Mouse (Mus musculus) midbrain, embryonic 13.5 days (tissue): ENCODE data around the gene Txndc15. TPM values are rescaled to one million over a fixed set of nuclear protein-coding genes. Genes with fewer than 3 reads are reported as not detected.

Source experiments
- ATAC-seq: fragments of 200-750 bp; cut with Nextera tagmentation; 2 replicates; pipeline ENCODE4 v1.8.0; 2017; ENCODE audit warnings: mild to moderate bottlenecking, moderate TSS enrichment, moderate library complexity
- H3K27ac ChIP-seq: fragments of 300-500 bp; sonication (generic); 2 replicates; pipeline ENCODE4 v1.5.1; 2015; ENCODE audit warnings: inconsistent platforms, mild to moderate bottlenecking, moderate library complexity
- H3K27me3 ChIP-seq: fragments of 300-500 bp; sonication (generic); 2 replicates; pipeline ENCODE4 v1.6.1; 2015; ENCODE audit warnings: mild to moderate bottlenecking, inconsistent platforms
- H3K36me3 ChIP-seq: fragments of 300-500 bp; sonication (generic); 2 replicates; pipeline ENCODE4 v1.6.1; 2015; ENCODE audit warnings: mild to moderate bottlenecking, inconsistent platforms
- H3K4me1 ChIP-seq: fragments of 300-500 bp; sonication (generic); replicated peaks from 2 replicates; pipeline ENCODE4 v1.6.1; 2015; ENCODE audit warnings: inconsistent platforms
- H3K4me2 ChIP-seq: fragments of 300-500 bp; sonication (generic); replicated peaks from 2 replicates; pipeline ENCODE4 v1.6.1; 2015; ENCODE audit warnings: moderate library complexity, mild to moderate bottlenecking, inconsistent platforms
- H3K4me3 ChIP-seq: fragments of 300-500 bp; sonication (generic); replicated peaks from 2 replicates; pipeline ENCODE4 v1.5.1; 2015; ENCODE audit warnings: mild to moderate bottlenecking, inconsistent platforms
- H3K9ac ChIP-seq: fragments of 300-500 bp; sonication (generic); replicated peaks from 2 replicates; pipeline ENCODE4 v1.6.1; 2015; ENCODE audit warnings: mild to moderate bottlenecking, inconsistent platforms
- H3K9me3 ChIP-seq: fragments of 300-500 bp; sonication (generic); 2 replicates; pipeline ENCODE4 v1.6.1; 2016; ENCODE audit warnings: mild to moderate bottlenecking, inconsistent platforms
- WGBS: fragments of 180-500 bp; shearing (Covaris S2); methylation state at CpG from one replicate; pipeline ENCODE4 v1.1.7; 2015; 5-methylcytosine and 5-hydroxymethylcytosine counted together
- polyA plus RNA-seq: library from polyadenylated mRNA; unstranded; fragments of >200 nt; fragmentation: Nextera tagmentation; extraction: Ambion mirVana; gene quantifications from 2 replicates; pipeline ENCODE4 v1.2.1, GENCODE M21; 2015

Txndc15 gene
- polyA plus RNA-seq, result 121 and 129 TPM in 2 replicates

DNA sequence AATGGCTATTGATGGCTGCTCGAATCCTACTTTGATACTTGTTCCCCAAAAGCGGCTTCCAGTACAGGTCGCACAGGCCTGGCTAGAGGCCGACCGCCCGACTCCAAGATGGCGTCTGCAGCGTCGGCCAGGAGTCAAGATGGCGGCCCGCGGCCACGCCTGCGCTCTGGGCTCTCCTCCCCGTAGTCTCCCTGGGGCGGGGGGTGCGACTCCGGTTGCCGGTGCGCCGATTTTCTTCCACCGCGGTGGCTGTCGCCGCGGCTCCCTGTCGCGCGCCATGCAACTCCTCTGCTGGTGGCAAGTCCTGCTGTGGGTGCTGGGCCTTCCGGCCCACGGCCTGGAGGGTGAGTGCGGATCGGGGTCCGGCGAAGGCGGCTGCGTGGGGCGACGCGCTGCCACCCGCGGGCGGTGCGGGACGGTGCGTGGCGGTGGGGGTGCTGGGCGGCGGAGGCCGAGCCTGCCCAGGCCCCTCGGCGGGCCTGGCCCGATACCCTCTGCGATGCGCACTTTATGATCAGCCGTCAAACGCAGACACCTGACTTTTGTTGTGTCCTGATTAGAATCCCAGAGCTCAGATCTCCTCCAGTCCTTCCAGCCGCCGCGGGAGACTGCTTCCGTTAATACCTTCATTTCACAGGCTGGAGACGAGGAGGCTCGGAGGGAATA is at the start of gene Txndc15:
Txndc15 (plus strand) TSS at position 150 of the 666 bp plus-strand sequence.
- Histone ChIP-seq H3K9me3 (no peaks in the 10 kb centered on the region), H3K9ac (peak within 1 kb of the TSS; percentile 93), H3K27me3 (no peaks in the 10 kb centered on the region), H3K27ac (peak within 1 kb of the TSS; percentile 94), H3K4me1 (peaks cover 26% of the 10 kb centered on the region), H3K4me3 (peak within 1 kb of the TSS; percentile 76), H3K4me2 (peak within 1 kb of the TSS; percentile 65), H3K36me3 (peaks cover 21% of the 10 kb centered on the region)
- WGBS, result under 1% methylated on average over 47 of the region's 63 CpGs
- ATAC-seq, result peak; percentile 95

- H3K27me3 ChIP-seq, result no peaks in the 10 kb centered on the region
- WGBS, result 83% methylated on average over 6 of the region's 6 CpGs
- ATAC-seq, result no peak
- H3K36me3 ChIP-seq, result peaks cover 95% of the 10 kb centered on the region
- H3K4me1 ChIP-seq, result no peaks in the 10 kb centered on the region
- H3K4me2 ChIP-seq, result no peak overlapping the region
- no peak overlapping the region for H3K4me3 ChIP-seq
- H3K27ac ChIP-seq, result no peak overlapping the region
- H3K9me3 ChIP-seq, result no peaks in the 10 kb centered on the region
- H3K9ac ChIP-seq, result no peak overlapping the region
These were observed 45.9 kb upstream of the Txndc15 start for GRCm38 (mm10) chr13:55668550-55668949.

- no peak for ATAC-seq
- Histone ChIP-seq H3K9ac (no peak overlapping the region), H3K4me3 (no peak overlapping the region), H3K27me3 (no peaks in the 10 kb centered on the region), H3K4me1 (no peaks in the 10 kb centered on the region), H3K4me2 (no peak overlapping the region), H3K36me3 (peaks cover 92% of the 10 kb centered on the region), H3K9me3 (no peaks in the 10 kb centered on the region), H3K27ac (no peak overlapping the region)
- 95% methylated on average over 6 of the region's 6 CpGs for WGBS
These were observed 41.7 kb upstream of the Txndc15 start for GRCm38 (mm10) chr13:55672711-55673110.

DNA sequence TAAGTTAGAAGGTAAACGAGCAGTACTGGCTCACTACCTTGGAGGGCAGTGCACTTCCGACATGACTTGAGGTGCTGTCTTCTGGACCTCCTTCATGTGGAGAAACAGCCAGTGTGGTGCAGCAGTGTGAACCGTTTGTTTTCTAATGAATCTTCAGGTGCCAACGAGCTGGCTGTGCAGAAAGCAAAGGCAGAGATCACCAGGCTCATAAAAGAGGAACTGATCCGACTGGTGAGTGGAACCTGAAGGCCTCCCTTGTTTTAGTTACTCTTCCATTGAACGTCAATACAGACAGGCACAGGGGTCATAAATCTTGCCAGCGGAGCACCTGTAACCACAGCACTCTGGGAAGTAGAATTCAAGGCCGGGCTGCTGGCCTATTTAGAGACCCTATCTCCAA is 37.1 kb upstream of the Txndc15 start:
- WGBS, result 93% methylated on average over 8 of the region's 8 CpGs
- Histone ChIP-seq H3K36me3 (peaks cover 90% of the 10 kb centered on the region), H3K4me3 (no peak overlapping the region), H3K4me2 (no peak overlapping the region), H3K9ac (no peak overlapping the region), H3K27ac (no peak overlapping the region), H3K4me1 (no peaks in the 10 kb centered on the region), H3K27me3 (no peaks in the 10 kb centered on the region), H3K9me3 (no peaks in the 10 kb centered on the region)
- no peak for ATAC-seq

DNA sequence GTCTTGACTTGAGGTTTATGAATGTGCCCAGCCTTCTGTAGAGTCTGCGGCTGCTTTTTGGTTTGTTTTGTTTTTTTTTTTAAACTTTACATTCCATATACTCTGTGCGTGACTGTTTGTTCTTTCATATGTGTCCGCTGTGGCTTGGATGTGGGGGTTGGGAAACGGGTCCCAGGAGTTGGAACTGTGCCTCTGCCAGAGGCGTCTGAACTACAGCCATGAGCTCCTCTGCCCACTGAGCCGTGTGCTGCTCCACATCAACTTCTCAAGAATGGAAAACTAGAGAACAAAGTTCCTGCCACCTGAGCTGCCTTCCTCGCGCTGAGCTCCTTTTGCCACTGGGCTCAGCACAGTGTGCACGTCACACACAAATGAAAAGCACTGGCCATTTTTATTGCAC is 32.2 kb upstream of the Txndc15 start:
- H3K27me3 ChIP-seq, result no peaks in the 10 kb centered on the region
- no peaks in the 10 kb centered on the region for H3K9me3 ChIP-seq
- H3K4me1 ChIP-seq, result no peaks in the 10 kb centered on the region
- H3K4me3 ChIP-seq, result no peak overlapping the region
- no peak overlapping the region for H3K9ac ChIP-seq
- 91% methylated on average over 9 of the region's 9 CpGs for WGBS
- no peak overlapping the region for H3K4me2 ChIP-seq
- H3K36me3 ChIP-seq, result peaks cover 51% of the 10 kb centered on the region
- no peak overlapping the region for H3K27ac ChIP-seq
- no peak for ATAC-seq

- H3K4me1 ChIP-seq, result peaks cover 8% of the 10 kb centered on the region; the same call in 1 of the 2 replicates
- H3K4me2 ChIP-seq, result no peak overlapping the region
- no peak for ATAC-seq
- no peak overlapping the region for H3K27ac ChIP-seq
- 89% methylated on average over 3 of the region's 3 CpGs for WGBS
- H3K9me3 ChIP-seq, result no peaks in the 10 kb centered on the region
- H3K4me3 ChIP-seq, result no peak overlapping the region
- no peaks in the 10 kb centered on the region for H3K27me3 ChIP-seq
- no peak overlapping the region for H3K9ac ChIP-seq
- H3K36me3 ChIP-seq, result peaks cover 37% of the 10 kb centered on the region
These were observed 30.9 kb upstream of the Txndc15 start for GRCm38 (mm10) chr13:55683581-55683980.

- H3K4me1 ChIP-seq, result peaks cover 8% of the 10 kb centered on the region; the same call in 1 of the 2 replicates
- H3K9ac ChIP-seq, result 0 out of 2 replicates have a peak overlapping the region, but pooled peaks have one; percentile 19
- H3K4me3 ChIP-seq, result no peak overlapping the region
- WGBS, result 72% methylated on average over 9 of the region's 9 CpGs
- ATAC-seq, result peak; percentile 58; the same call in 1 of the 2 replicates
- no peaks in the 10 kb centered on the region for H3K9me3 ChIP-seq
- 0 out of 2 replicates have a peak overlapping the region, but pooled peaks have one; percentile 3 for H3K4me2 ChIP-seq
- H3K27ac ChIP-seq, result peak overlapping the region; percentile 66
- H3K36me3 ChIP-seq, result peaks cover 15% of the 10 kb centered on the region; the same call in 1 of the 2 replicates
- no peaks in the 10 kb centered on the region for H3K27me3 ChIP-seq
These were observed 28.3 kb upstream of the Txndc15 start for GRCm38 (mm10) chr13:55686107-55686633.

DNA sequence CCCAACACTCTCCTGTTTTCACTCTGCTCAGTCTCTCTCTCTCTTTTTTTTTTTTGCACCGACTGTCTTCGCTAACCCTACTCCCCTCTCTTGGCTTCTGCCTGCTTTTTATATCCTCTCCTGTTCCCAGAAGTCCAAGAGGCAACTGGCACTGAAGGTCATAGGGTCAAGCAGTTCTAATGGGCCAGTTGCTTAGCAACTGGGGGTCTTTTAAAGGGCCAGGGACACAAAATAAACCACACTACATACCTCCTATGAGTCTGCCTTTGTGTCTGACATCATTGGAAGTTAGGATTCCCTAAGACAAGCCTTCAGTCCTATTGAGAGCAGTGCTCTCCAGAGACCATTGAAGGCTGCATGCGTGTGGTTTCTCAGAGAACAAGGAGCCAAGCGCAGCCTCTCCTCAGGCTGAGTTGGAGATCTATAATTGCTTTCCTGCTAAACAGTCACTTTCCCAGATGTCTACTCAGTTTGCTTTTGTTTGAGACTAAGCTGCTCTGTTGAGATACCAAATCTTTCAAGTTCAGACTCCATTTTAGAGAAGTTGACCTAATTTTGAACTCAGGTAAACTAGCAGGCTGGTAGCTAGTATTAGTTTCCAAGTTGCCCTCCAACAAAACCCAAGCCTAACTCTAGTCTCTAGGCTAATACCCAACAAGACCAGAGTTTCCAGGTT is 26.4 kb upstream of the Txndc15 start:
- Histone ChIP-seq H3K4me1 (peaks cover 11% of the 10 kb centered on the region; the same call in 1 of the 2 replicates), H3K9me3 (no peaks in the 10 kb centered on the region), H3K27me3 (no peaks in the 10 kb centered on the region), H3K4me3 (no peak overlapping the region), H3K27ac (no peak overlapping the region), H3K9ac (no peak overlapping the region), H3K4me2 (no peak overlapping the region), H3K36me3 (0 out of 2 replicates have a peak, but pooled peaks cover 3% of the 10 kb centered on the region)
- 18% methylated on average over 4 of the region's 4 CpGs for WGBS
- ATAC-seq, result no peak

- no peaks in the 10 kb centered on the region for H3K9me3 ChIP-seq
- peak within 1 kb of the TSS; percentile 100 for H3K9ac ChIP-seq
- H3K27me3 ChIP-seq, result no peaks in the 10 kb centered on the region
- WGBS, result 4% methylated on average over 42 of the region's 51 CpGs
- H3K4me2 ChIP-seq, result peak within 1 kb of the TSS; percentile 86
- H3K4me1 ChIP-seq, result peaks cover 35% of the 10 kb centered on the region
- H3K27ac ChIP-seq, result peak within 1 kb of the TSS; percentile 98
- peak; percentile 97 for ATAC-seq
- no peaks in the 10 kb centered on the region for H3K36me3 ChIP-seq
- H3K4me3 ChIP-seq, result peak within 1 kb of the TSS; percentile 97
These were observed 21.8 kb upstream of the Txndc15 start, which contains the start of gene B230219D22Rik for GRCm38 (mm10) chr13:55692535-55693242. TSS of gene B230219D22Rik (plus strand) at chr13:55693124.

- peak overlapping the region; percentile 97 for H3K4me3 ChIP-seq
- H3K4me1 ChIP-seq, result peaks cover 30% of the 10 kb centered on the region
- no peaks in the 10 kb centered on the region for H3K9me3 ChIP-seq
- peak overlapping the region; percentile 100 for H3K9ac ChIP-seq
- WGBS, result under 1% methylated on average over 58 of the region's 70 CpGs
- no peaks in the 10 kb centered on the region for H3K27me3 ChIP-seq
- H3K4me2 ChIP-seq, result peak overlapping the region; percentile 86
- H3K27ac ChIP-seq, result peak overlapping the region; percentile 98
- 0 out of 2 replicates have a peak, but pooled peaks cover 2% of the 10 kb centered on the region for H3K36me3 ChIP-seq
- no peak; the same call in 1 of the 2 replicates for ATAC-seq
These were observed 21.2 kb upstream of the Txndc15 start for GRCm38 (mm10) chr13:55693243-55693721.

DNA sequence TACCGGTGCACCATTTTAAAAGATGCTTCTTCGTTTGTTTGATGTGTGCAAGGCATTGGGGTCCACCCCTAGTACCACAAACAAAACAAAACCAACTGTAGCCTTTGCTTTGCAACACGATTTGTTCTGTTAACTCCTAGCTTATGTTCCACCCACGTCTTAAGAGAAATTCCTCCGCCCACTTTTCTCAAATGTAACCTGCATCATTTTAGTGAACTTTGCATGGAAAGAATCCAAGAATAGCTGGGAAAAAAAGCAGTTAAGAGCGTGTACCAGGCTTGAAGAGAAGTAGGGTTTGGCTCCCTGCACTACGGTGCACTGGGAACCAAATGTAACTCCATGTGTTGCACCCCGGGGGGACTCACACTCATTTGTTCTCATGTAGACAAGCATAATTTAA is 20.3 kb upstream of the Txndc15 start:
- Histone ChIP-seq H3K4me3 (peak overlapping the region; percentile 97), H3K36me3 (peaks cover 10% of the 10 kb centered on the region), H3K27me3 (no peaks in the 10 kb centered on the region), H3K9ac (peak overlapping the region; percentile 100), H3K4me1 (peaks cover 30% of the 10 kb centered on the region), H3K4me2 (peak overlapping the region; percentile 86), H3K9me3 (no peaks in the 10 kb centered on the region), H3K27ac (no peak overlapping the region)
- no peak for ATAC-seq
- 20% methylated on average over 8 of the region's 8 CpGs for WGBS
